Mouse (Mus musculus) neural tube, embryonic 10.5 days (tissue): ENCODE measurements around the gene Nwd2.

Experiments used
- DNase-seq: peaks from one replicate; pipeline ENCODE4 v3.0.0-alpha.2; 2017; ENCODE audit warnings: low spot score; ENCODE audit errors: extremely low spot score

The Nwd2 gene

GRCm38 (mm10) chr5:63827415-63828053 lies 178.6 kb downstream of the Nwd2 start:
- DNase-seq, result no peak

- no peak for DNase-seq
Measured at GRCm38 (mm10) chr5:63828380-63829185, 179.7 kb downstream of the Nwd2 start.

- DNase-seq, result no peak
Measured at GRCm38 (mm10) chr5:63831054-63831453, 182.2 kb downstream of the Nwd2 start.

- no peak for DNase-seq
Measured at GRCm38 (mm10) chr5:63833955-63834354, 185.1 kb downstream of the Nwd2 start.

GRCm38 (mm10) chr5:63834435-63834834 lies 185.5 kb downstream of the Nwd2 start:
- DNase-seq, result no peak

GRCm38 (mm10) chr5:63837115-63837514 lies 188.2 kb downstream of the Nwd2 start:
- no peak for DNase-seq

- no peak for DNase-seq
Measured at GRCm38 (mm10) chr5:63837851-63838250, 188.9 kb downstream of the Nwd2 start.

GRCm38 (mm10) chr5:63839801-63840416 lies 191.0 kb downstream of the Nwd2 start:
- DNase-seq, result no peak

- no peak for DNase-seq
Measured at GRCm38 (mm10) chr5:63847080-63847479, 198.2 kb downstream of the Nwd2 start.

- no peak for DNase-seq
Measured at GRCm38 (mm10) chr5:63847541-63848226, 198.8 kb downstream of the Nwd2 start.

GRCm38 (mm10) chr5:63858901-63859300 lies 210.0 kb downstream of the Nwd2 start:
- no peak for DNase-seq
